Mouse (Mus musculus) frontal cortex, adult 2 months (tissue): ENCODE data around the gene Pdcd11. TPM values are rescaled to one million over a fixed set of nuclear protein-coding genes. Genes with fewer than 3 reads are reported as not detected.
A peak's percentile ranks its signal among the peaks of the same experiment; 100 is the strongest.

Experiments
- DNase-seq, 2 experiments: peaks; one replicate each; pipeline ENCODE4 v3.0.0; 2022; ENCODE audit warnings: low spot score in 1 of 2; ENCODE audit errors: extremely low spot score in 1 of 2
- polyA plus RNA-seq: library from polyadenylated mRNA; depleted of rRNA; stranded (reverse); fragments of >200 nt; gene quantifications from 2 replicates; pipeline ENCODE4 v1.2.3, GENCODE M21; 2012; rRNA removed

Pdcd11 gene
- polyA plus RNA-seq, 1 experiment, result 14.2 TPM

DNA sequence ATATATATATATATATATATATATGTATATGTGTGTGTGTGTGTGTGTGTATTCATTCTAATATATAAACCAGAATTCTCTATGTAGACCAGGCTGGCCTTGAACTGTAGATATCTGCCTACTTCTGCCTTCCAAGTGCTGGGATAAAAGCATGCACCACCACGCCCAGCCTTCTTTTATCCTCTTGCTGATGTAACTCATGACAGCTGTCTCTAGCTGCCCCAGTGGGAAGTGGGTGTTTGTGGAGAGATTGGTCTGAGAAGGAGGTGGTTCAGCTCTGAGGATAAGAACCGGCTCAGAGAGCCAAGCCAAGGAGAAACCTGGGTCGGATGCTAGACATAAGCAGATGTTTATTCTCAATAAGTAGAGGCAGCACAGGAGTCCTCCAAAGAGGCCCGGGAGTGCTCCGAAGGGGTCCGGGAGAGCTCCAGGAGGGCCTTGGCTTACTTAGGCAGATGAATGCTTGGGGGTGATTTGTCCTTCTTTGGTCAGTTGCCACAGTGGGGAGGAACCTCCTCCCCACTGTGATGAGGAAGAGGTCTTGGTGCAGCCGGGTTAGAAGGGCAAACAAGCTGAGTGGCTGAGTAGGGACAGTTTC is 77.1 kb downstream of the Pdcd11 start:
- no peak for DNase-seq

DNA sequence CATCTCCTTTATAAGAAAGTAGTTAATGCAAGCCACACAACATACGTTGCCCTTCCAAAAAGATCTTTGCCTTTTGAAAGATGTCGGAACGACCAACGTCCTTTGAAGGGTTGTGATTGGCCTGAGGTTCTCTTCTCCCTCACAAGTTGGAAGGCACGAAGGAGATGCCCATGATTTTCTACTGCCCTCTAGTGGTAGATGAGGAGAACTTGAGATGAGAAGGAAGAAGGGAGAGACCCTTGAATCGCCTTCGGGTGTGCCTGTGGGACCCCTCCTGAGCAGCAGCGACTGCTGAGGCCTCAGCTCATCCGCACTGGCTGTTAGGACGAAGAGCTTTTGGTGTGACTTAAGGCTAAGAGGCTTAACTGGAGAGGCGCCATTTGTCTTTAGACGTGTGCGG is 77.7 kb downstream of the Pdcd11 start:
- peak in 1 of 2 experiments; percentile 56 for DNase-seq

DNA sequence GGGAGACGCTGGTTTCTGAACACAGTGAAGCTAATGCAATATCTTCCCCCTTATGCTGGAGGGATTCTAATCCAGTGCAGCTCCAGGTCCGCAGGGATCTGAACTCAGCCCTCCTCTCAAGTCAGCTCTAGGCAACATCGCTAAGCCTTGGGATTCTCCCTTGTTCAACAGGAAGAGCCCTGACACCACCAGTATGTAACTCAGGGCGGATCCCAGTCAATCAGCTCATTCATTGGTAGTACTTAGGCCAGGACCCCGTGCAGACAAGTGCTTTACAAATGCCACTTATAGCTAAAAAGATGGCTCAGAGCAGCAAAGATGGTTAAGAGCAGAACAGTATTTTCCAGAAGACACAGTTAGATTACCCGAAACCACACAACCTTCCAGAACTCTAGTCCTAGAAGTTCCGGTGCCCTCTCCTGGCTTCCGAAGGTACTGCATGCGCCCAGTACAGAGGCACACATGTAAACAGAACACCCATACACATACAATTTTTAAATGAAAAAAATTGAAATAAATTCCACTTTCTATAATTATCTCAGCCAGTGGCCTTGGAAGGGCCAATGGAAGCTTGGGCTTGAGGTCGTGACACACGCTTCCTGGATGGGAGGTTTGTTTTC is 78.3 kb downstream of the Pdcd11 start:
- peak; percentile 72 to 96 for DNase-seq

DNA sequence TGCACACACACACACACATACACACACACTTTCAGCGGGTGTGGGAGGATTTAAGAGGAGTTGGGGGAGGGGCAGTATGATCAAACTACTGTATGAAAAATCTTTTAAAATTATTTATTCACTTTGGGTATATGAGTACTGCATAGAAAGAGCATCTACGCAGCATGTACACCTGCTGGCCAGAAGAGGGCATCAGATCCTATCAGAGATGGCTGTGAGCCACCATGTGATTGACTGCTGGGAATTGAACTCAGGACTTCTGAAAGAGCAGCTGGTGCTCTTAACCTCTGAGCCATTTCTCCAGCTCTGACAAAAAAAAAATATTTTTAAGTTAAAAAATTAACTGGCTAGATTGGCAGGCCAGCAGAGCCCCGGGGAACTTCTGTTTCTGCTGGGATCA is 83.9 kb downstream of the Pdcd11 start:
- peak in 1 of 2 experiments; percentile 52 for DNase-seq

DNA sequence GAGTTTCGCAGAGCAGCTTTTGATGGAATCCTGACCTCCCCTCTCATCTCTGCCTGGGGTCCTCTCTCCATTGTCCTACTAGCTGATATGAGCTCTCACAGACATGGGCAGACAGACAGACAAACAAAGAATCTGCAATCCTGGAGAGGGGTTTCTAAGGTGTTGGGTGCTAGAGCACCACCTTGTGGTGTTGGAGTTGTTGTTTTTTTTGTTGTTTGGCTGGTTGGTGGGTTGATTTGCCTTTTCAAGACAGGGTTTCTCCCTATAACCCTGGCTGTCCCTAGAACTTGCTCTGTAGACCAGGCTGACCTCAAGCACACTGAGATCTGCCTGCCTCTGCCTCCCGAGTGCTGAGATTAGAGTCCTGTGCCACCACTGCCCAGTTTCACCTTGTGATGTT is 84.9 kb downstream of the Pdcd11 start:
- DNase-seq, result no peak

DNA sequence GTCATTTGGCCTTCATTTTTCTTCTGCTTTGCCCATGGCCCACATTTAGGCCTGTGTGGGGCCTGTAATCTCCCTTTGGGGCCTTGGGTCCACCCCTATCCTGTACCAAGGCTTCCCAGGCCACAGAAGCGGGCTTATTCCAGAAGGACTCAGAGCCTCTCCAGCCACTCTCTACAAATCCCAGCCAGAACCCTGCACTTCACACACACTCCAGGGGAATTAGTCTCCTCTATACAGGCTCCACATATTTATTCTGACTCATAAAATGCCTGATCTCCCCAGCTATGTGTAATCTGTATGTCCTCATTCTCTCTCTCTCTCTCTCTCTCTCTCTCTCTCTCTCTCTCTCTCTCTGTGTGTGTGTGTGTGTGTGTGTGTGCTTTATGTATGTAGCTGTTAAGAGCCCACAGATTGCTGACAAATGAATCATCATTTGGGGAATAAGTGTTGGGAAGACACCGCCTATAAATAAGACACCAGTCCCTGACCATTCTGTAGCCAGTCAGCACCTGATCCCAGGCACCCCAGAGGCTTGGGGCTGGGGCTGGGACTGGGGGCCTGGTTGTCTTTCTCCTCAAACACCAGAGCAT is 86.4 kb downstream of the Pdcd11 start:
- DNase-seq, result no peak

DNA sequence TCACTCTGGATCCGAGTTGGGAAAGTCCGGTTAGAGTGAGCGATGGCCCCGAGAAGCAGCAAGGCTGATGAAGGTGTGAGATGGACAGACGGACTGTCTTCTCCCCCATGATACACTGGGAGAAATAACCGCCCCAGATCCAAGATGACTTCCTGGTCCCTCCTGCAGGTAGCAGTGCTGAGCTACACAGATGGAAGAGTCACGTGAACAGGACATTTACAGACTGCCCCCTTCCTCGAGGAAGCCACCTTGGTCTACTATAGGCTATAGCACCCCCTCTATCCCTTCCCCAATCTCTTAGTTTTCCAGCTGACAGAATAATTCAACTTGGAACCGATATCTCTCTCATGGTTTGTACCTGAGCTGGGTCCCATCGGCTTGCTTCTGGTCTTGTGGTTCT is 87.4 kb downstream of the Pdcd11 start:
- DNase-seq, result peak in 1 of 2 experiments; percentile 57

DNA sequence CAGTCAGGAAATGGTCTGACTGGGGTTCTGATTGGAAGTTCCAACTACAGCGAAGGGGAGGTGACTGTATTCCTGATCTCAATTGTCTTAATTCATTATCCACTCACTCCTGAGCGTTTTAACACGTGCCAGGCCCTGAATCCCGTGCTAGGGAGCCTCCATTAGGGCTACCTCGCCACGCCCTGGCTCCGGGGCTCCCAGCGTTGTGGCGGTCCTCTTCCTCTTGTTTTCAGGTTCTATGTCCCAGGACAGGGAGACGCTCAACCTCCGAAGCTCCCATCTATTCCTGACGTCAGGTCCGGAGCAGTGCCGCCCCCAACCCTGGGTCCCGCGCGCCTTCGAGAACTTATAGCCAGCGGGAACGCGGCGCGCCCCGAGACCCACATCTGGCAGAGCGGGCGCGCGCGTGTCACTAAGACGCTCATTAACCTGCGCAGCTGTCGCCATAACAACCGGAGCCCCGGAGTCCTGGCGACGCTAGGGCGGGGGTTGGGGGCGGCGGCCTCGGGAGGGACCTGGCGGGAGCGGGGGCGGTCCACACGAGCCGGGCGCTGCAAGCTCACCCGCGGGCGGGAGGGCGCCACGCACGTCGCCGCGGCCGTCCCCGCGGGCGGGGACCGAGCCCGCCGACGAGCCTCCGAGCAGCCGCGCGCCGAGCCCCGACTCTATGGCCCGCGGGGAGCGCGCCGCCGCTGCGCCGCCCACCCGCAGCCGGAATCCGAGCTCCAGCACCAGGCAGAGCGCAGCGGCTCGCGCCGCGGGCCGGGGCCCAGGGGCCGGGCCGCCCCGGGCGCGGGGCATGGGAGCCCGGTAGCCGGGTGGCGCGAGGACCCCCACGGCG is 88.1 kb downstream of the Pdcd11 start, which contains the start of gene Neurl1a:
Gene Neurl1a (plus strand): TSS at position 390 of the 841 bp plus-strand sequence.
- peak in 1 of 2 experiments; percentile 64 for DNase-seq

DNA sequence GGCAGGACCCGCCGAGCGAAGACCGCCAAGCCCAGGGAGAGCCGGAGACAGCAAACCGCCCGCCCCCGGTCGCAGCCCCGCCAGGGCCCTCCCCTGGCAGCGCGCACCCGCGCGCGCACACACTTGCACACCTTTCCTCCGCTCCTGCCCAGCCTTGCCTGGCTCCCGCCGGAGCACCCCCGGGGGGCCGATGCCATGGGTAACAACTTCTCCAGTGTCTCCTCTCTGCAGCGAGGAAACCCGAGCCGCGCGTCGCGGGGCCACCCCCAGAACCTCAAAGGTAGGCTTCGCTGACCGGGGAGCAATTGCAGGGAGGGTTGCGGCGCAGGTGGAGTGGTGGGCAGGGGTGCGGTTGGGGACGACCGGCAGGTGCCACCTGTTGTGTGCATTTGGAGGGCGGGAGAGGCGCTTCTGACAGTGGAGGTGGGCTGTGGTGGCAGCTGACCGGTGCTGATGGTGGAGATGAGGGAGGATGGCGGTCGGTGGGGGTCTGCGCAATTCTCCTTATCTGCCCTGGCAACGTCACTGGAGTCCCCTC is 88.8 kb downstream of the Pdcd11 start:
- peak in 1 of 2 experiments; percentile 41 for DNase-seq

DNA sequence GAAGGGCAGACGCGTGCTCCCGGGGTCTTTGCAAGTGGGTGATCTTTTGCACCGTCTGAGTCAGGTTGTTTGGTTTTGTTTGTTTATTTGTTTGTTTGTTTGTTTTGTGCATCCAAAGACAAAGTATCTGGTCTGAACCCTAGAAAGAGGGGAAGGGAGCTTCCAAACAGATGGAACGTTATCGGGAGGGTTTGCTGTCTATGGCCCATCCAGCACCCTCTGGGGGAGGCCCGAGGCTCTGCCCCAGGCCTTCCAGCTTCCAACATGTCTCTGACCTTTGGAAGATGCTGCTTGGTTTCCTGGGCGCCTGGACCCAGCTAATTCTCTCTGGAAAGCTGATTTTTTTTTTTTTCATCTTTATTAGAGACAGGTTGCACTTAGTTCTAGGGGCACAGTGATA is 89.4 kb downstream of the Pdcd11 start:
- DNase-seq, result no peak

Other genes with a start within 250 kb of the Pdcd11 start
- gene Ina, start 76.1 kb upstream of the Pdcd11 start, polyA plus RNA-seq, result 93.5 and 103 TPM in 2 replicates
- 49.8 and 53.3 TPM in 2 replicates for gene Nt5c2, start 75.6 kb upstream of the Pdcd11 start, polyA plus RNA-seq
- gene Pcgf6, start 39.9 kb upstream of the Pdcd11 start, polyA plus RNA-seq, result 41.3 and 42.6 TPM in 2 replicates
- 4.7 and 5.0 TPM in 2 replicates for gene Taf5, start 23.0 kb upstream of the Pdcd11 start, polyA plus RNA-seq
- 964 and 1,164 TPM in 2 replicates for gene Usmg5, start 121 bp upstream of the Pdcd11 start, polyA plus RNA-seq
- gene Calhm2, start 47.5 kb downstream of the Pdcd11 start, polyA plus RNA-seq, result 4.7 and 5.2 TPM in 2 replicates
- gene Calhm1, start 53.5 kb downstream of the Pdcd11 start, polyA plus RNA-seq, result not detected in 2 replicates
- gene Calhm3, start 67.0 kb downstream of the Pdcd11 start, polyA plus RNA-seq, result not detected in 2 replicates
- 110 and 127 TPM in 2 replicates for gene Neurl1a, start 88.1 kb downstream of the Pdcd11 start, polyA plus RNA-seq